Mouse (Mus musculus) thymus, postnatal 36 days (tissue): ENCODE results near the gene Serpinc1.
"Not testable (repeated sequence)": the region's sequence is repeated elsewhere in the genome, so short reads cannot be mapped to it uniquely, and the experiment has no call there.

Experiments
- DNase-seq, 2 experiments: peaks; one replicate each; pipeline ENCODE4 v3.0.0; 2022; ENCODE audit warnings: mixed read lengths in 2 of 2

Gene Serpinc1

DNA sequence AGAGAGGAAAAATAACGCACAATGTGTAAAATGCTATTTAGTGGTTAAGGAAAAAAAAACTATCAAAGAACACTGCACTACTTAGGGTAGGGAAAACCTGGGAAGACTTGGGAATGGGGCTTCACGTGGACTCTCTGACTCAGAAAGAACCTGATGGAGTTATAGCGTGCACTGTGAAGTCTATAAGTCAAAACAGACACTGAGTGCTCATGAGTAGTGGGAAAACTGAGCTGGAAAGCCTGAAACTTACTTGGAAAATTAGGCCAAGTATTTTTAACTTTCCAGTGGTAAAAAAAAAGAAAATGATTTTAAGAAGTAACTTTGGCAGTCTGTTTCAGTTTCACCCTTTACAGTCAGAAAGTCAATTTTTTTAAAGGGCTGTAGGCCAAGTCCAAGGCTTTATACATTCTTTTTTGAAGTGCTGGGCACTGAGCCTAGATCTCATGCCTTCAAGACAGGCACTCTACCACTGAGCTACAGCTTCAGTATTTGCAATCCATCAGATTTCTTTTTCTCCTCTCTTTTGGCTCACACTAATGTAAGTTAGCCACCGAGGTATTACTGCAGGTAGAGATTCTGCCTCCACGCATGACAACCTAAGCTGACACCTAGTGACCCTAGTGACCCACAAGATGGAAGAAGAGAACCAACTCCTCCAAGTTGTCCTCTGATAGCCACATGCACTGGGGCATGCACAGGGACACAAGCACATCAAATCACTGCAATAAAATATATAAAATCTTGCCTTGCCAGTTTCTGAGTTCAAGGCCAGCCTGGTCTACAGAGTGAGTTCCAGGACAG lies 47.2 kb downstream of the Serpinc1 start:
- DNase-seq = no peak

- DNase-seq = no peak
Measured at GRCm38 (mm10) chr1:161027196-161027595, 48.8 kb downstream of the Serpinc1 start.

- DNase-seq = not testable (repeated sequence)
Measured at GRCm38 (mm10) chr1:161028427-161028826, 50.0 kb downstream of the Serpinc1 start.

- DNase-seq = no peak
Measured at GRCm38 (mm10) chr1:161030058-161030457, 51.7 kb downstream of the Serpinc1 start.

- DNase-seq = no peak
Measured at GRCm38 (mm10) chr1:161031881-161032280, 53.5 kb downstream of the Serpinc1 start.

DNA sequence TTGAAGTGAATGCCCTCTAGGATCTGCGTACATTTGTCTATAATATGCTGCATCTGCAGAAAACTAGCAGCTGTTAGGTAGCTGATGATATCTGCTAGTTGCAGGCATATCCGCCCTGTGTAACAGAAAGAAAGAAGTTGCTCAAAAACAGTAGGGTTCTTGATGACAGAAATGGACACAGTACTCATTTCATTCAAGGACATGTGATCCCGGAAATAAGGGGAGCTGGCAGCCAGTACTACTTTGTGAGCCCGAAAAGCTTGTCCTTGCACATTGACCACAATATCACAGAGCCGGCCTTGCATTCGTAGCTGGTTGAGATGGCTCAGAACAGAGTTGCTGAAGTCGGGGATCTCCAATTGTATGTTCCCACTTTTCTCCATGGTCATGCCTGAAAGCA lies 54.0 kb downstream of the Serpinc1 start:
- no peak for DNase-seq

DNA sequence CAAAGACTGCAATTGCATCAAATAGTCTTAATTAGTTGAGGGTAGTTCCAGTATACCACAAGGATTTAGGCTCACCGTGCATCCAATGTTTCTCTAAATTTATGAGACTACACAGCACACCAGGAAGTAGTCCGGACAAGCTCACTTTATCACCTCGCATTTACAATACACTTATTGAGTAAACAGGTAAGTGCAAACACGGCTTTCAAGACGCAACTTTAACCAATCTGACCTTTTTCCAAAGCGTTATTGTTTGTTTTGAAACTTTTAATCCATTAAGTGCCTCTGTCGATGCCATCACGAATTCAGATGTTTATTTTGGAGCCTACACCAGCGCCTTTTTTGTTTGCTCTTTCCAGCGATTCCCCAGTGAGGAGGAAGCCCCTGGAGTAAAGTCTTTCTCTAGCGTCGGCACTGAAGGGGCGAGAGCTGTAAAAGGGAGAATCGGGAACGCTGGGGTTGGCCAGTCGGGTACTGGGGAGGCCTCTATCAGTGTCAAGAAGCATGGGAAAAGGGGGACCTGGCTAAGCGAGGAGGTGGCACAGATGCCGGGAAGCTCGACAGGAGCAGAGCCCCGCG lies 55.6 kb downstream of the Serpinc1 start:
- no peak for DNase-seq

- DNase-seq = peak; percentile 100
Measured at GRCm38 (mm10) chr1:161034435-161035280, 56.3 kb downstream of the Serpinc1 start, which contains the start of gene Zbtb37. Zbtb37 (minus strand) TSS chr1:161034849.

DNA sequence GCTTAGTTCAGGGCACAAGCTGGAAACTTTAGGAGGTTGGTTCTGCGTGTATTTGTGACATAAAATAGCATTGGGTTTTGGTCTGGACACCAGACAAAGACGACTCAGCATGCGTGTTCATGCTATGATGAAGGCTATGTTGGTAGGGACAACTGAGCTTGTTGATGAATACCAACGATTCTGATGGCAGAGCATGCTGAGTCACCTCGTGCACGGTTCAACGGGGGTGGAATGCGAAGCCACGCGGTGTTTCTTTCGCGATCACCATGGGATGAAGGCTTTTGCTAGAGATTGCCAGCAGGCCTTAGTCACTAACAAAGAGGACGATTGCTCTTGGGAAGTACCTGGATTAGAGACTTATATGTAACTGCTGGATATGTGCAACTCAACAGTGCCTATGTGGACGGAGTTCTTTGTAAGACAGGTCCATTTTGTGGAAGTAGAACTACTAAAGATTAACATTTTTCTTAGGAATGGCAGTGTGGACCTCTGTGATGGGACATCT lies 56.9 kb downstream of the Serpinc1 start:
- DNase-seq = no peak

DNA sequence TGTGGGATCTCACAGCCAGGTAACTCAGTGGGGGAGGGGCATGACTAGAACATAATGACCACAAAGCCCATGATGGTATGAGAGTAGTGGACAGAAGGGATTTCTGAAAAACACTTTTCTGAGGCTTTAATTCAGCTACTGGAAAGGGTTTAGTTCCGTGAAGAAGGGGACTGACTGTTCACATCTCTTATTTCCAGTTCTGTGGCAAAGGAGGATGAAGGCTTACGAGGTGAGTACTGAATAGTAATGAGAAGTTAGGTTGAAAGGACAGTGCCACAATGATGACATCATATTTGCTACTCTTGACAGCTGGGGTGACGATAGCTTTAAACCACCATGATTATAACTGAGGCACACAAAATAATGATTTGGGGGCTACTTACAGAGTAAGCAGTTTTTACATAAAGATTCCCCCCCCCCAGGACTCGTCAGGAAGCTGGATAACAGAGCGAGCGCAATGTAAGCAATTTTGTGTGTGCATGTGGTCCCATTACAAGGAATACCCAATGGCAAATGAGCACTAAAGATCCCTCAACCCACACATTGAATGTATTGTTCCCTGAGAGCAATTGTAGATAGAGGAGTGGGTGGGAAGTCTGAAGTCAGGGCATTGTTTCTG lies 57.5 kb downstream of the Serpinc1 start:
- no peak for DNase-seq

DNA sequence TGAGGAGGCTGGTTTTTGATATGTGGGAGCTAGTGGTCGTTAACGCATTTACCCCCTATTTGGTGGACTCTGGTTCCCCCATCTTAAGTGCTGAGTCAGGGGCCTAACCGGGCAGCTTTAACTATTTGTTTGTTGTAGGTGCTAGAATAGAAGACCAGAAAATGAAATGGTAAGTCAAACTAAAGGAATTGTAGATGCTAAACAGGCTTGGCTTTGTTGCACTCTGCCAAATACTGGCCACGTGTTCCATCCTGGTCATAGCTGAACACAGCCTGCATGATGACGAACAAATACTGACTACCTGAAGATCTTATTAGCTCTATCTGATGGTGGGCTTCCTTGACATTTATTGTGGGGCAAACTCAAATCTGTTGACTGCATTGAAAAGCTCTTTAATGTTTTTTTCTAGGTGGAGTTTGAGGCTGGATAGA lies 58.0 kb downstream of the Serpinc1 start:
- no peak for DNase-seq

GRCm38 (mm10) chr1:161037026-161037425 lies 58.6 kb downstream of the Serpinc1 start:
- DNase-seq = no peak

DNA sequence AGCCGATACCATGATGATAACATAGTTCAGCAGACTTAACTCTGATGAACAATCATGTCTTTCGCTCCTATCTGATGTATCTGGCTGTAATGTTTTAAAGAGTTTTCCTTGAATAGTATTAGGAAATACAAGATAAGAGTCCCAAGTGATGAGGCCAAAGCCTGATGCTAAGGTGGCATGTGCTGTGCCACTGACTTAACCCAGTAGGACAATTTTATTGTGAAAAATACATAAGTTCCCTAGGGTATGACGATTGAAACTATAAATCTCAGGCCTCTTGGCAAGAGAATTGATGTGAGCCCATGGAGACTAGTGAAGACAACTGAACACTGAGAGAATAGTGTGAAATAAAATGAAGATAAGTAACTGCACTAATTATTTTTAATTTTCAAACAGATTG lies 59.2 kb downstream of the Serpinc1 start:
- DNase-seq = no peak

DNA sequence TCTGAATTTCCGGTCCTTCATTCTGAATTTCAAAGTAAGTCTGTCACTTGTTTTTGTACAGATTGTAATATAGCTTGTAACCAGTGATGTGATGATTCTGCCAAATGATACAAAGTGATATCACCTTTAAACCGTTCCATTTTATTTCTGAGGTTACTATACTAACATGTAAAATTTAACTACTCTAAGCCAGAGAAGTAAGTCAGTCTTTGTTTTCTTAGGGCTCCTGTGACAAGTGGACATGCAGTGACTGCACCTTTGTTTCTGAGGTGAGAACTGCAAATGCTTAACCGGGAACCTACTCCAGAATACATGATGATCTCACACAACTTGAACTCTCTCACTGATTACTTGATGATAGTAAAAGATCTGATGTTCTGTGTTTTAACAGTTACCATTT lies 59.6 kb downstream of the Serpinc1 start:
- no peak for DNase-seq

- no peak for DNase-seq
Measured at GRCm38 (mm10) chr1:161038968-161039721, 60.8 kb downstream of the Serpinc1 start.

- DNase-seq = no peak
Measured at GRCm38 (mm10) chr1:161039741-161040425, 61.5 kb downstream of the Serpinc1 start.

- no peak for DNase-seq
Measured at GRCm38 (mm10) chr1:161040426-161040770, 62.0 kb downstream of the Serpinc1 start.

DNA sequence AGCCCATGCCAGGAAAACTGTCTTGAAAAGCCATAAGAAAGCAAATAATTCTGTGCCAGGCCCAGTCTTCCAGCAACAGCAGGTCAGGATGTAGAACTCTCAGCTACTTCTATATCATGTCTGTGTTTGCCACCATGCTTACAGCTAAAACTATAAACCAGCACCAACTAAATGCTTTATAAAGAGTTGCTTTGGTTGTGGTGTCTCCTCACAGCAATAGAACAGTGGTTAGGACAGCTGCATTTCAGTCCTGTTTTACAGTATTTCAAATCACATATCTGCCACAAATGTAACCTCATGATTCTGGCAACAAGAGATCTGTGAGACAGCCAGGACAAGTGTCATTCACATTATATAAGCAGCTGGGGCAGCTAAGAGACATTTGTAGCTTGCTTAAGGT lies 62.5 kb downstream of the Serpinc1 start:
- DNase-seq = no peak

DNA sequence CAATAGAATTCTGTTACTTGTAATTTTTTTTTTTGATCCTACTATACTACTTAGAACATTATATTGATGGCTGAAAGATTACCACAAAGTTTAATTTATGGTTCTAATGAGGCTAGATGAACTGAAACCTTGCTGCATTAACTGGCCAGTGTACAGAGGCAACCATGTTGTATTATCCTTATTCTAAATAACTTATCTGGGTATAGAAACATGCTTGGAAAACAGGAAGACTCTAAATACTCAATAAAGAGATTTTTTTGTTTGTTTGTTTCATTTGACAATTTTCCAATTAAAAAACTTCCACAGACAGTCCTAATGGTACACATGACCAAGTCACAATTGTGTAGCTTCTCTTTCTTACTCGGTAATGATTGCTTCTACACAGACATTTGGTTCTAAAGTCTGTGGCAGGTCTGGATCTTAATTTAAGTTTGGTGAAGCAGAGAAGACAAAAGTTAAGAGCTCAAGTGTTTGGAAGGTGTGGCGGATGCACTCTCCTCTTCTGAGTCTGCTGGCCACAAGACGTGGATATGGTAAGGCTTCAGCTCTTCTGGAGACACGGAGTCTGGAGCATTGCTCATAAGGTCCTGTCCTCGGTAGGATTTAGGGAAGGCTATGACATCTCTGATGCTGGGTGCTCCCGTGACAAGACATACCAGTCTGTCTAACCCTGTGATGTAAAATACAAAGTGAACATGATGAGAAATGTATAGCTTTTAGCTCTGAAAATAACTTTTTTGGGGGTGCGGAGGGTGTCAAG lies 63.1 kb downstream of the Serpinc1 start:
- DNase-seq = no peak

- DNase-seq = no peak
Measured at GRCm38 (mm10) chr1:161046972-161047371, 68.6 kb downstream of the Serpinc1 start.
